Mouse (Mus musculus) heart, embryonic 16.5 days (tissue): ENCODE measurements around the gene Stip1. TPM values are rescaled to one million over a fixed set of nuclear protein-coding genes. Genes with fewer than 3 reads are reported as not detected.

Experiments used
- ATAC-seq: fragments of 200-750 bp; cut with Nextera tagmentation; replicated peaks from 2 replicates; pipeline ENCODE4 v1.8.0; 2017; ENCODE audit warnings: moderate number of reproducible peaks; ENCODE audit not compliant: insufficient read depth, low FRiP score; ENCODE audit errors: extremely low read depth
- H3K27ac ChIP-seq: fragments of 300-500 bp; sonication (generic); 2 replicates; pipeline ENCODE4 v1.5.1; 2014; ENCODE audit warnings: mild to moderate bottlenecking, low read length, control low read depth, moderate library complexity
- H3K27me3 ChIP-seq: fragments of 300-500 bp; sonication (generic); 2 replicates; pipeline ENCODE4 v1.6.1; 2014; ENCODE audit warnings: low read length, mixed read lengths; ENCODE audit not compliant: control insufficient read depth, insufficient read depth
- H3K36me3 ChIP-seq: fragments of 300-500 bp; sonication (generic); 2 replicates; pipeline ENCODE4 v1.6.1; 2014; ENCODE audit not compliant: control insufficient read depth, insufficient read depth
- H3K4me1 ChIP-seq: fragments of 300-500 bp; sonication (generic); 2 replicates; pipeline ENCODE4 v1.6.1; 2014; ENCODE audit warnings: low read length, mixed read lengths; ENCODE audit not compliant: control insufficient read depth, insufficient read depth
- H3K4me2 ChIP-seq: fragments of 300-500 bp; sonication (generic); 2 replicates; pipeline ENCODE4 v1.6.1; 2014; ENCODE audit warnings: low read depth, mild to moderate bottlenecking, control low read depth, low read length
- H3K4me3 ChIP-seq: fragments of 300-500 bp; sonication (generic); 2 replicates; pipeline ENCODE4 v1.5.1; 2014; ENCODE audit warnings: mild to moderate bottlenecking, control low read depth, low read length
- H3K9ac ChIP-seq: fragments of 300-500 bp; sonication (generic); 2 replicates; pipeline ENCODE4 v1.6.1; 2014; ENCODE audit warnings: low read length, control low read depth
- H3K9me3 ChIP-seq: fragments of 300-500 bp; sonication (generic); replicated peaks from 2 replicates; pipeline ENCODE4 v1.6.1; 2016; ENCODE audit warnings: low read length; ENCODE audit not compliant: control insufficient read depth
- WGBS: fragments of 180-500 bp; shearing (Covaris S2); extraction: QIAGEN DNeasy Blood & Tissue Kit; methylation state at CpG from one replicate; pipeline ENCODE4 v1.1.7; 2014; 5-methylcytosine and 5-hydroxymethylcytosine counted together
- polyA plus RNA-seq: library from polyadenylated mRNA; unstranded; fragments of >200 nt; fragmentation: Nextera tagmentation; extraction: Ambion mirVana; gene quantifications from 2 replicates; pipeline ENCODE4 v1.2.1, GENCODE M21; 2015

Gene Stip1
- polyA plus RNA-seq, 1 experiment from 2014 or later: 195 TPM

DNA sequence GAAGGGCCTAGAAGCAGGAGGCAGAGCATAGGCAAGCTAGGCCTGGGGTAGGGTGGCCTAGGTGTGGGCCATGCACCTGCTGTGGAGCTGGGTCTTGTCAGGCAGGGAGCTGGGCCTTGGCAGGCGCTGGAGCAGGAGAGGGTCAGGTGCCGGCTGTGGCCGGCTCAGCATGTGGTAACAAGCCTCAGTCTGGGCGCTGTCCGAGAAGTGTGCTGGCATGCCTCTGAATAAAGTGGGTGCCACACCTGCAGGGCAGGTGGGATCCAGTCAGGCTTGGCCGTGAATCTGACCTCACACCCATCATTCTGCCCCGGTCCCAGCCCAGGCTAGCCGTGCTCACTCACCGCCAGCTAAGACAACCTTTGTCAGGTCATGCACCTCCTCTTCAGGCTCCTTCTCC lies 25.8 kb downstream of the Stip1 start:
- Histone ChIP-seq H3K4me1 (peaks cover 6% of the 10 kb centered on the region; the same call in 1 of the 2 replicates), H3K36me3 (no peaks in the 10 kb centered on the region), H3K9ac (no peak overlapping the region), H3K27ac (no peak overlapping the region), H3K4me3 (no peak overlapping the region), H3K4me2 (no peak overlapping the region), H3K9me3 (no peaks in the 10 kb centered on the region), H3K27me3 (no peaks in the 10 kb centered on the region)
- ATAC-seq: no peak
- WGBS: 87% methylated on average over 9 of the region's 9 CpGs

DNA sequence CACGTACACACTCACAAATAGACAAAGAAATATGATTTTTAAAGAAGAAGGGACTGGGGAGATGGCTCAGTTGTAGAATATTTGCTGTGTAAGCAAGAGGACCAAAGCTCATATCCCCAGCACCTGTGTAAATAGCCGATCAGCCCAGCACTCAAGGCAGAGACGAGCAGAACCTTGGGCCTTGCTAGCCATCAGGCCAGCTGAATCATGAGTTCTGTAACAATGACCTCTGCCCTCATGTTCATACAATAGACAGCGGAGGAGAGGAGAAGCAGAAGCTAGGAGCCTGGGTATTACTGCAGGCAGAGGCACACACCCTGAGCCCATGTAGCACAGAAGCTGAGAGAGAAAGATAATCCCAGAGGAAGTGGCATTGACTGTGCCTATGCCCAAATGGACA lies 27.3 kb downstream of the Stip1 start:
- no peaks in the 10 kb centered on the region for H3K9me3 ChIP-seq
- H3K9ac ChIP-seq: no peak overlapping the region
- H3K4me1 ChIP-seq: no peaks in the 10 kb centered on the region
- 78% methylated on average over 4 of the region's 4 CpGs for WGBS
- no peaks in the 10 kb centered on the region for H3K36me3 ChIP-seq
- H3K4me2 ChIP-seq: no peak overlapping the region
- H3K27ac ChIP-seq: no peak overlapping the region
- ATAC-seq: no peak
- H3K4me3 ChIP-seq: no peak overlapping the region
- no peaks in the 10 kb centered on the region for H3K27me3 ChIP-seq

DNA sequence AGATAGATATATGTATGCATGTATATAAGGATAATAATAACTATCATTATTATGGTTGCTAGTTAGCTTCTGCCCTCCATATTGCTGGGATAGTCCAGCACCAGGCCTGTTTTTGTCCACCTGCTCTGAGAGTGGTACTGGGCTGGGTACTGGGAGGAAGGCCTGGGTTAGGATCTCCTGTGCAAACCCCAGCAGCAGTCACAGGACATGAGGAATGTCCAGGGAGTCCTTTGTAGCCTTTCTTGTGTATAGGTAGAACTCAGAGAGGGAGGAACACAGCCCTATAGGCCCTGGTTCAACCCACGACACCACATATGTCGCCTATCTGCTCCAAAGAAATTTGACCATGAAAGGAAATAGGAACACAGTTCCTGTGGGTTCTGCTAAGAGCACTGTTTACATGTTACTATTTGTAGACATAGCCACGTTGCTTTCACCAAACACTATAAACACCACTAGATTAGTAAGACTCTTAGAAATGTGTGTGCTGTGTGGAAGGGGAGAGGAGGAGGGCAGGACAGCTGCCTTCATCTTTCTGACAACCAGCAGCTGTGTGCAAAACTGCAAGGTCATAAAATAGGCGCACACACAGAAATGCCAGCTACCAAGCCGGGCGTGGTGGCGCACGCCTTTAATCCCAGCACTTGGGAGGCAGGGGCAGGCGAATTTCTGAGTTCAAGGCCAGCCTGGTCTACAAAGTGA lies 32.7 kb downstream of the Stip1 start:
- Histone ChIP-seq H3K4me2 (no peak overlapping the region), H3K36me3 (no peaks in the 10 kb centered on the region), H3K27ac (no peak overlapping the region), H3K4me3 (no peak overlapping the region), H3K27me3 (no peaks in the 10 kb centered on the region), H3K9me3 (no peaks in the 10 kb centered on the region), H3K9ac (no peak overlapping the region), H3K4me1 (no peaks in the 10 kb centered on the region)
- 76% methylated on average over 9 of the region's 9 CpGs for WGBS
- ATAC-seq: no peak

DNA sequence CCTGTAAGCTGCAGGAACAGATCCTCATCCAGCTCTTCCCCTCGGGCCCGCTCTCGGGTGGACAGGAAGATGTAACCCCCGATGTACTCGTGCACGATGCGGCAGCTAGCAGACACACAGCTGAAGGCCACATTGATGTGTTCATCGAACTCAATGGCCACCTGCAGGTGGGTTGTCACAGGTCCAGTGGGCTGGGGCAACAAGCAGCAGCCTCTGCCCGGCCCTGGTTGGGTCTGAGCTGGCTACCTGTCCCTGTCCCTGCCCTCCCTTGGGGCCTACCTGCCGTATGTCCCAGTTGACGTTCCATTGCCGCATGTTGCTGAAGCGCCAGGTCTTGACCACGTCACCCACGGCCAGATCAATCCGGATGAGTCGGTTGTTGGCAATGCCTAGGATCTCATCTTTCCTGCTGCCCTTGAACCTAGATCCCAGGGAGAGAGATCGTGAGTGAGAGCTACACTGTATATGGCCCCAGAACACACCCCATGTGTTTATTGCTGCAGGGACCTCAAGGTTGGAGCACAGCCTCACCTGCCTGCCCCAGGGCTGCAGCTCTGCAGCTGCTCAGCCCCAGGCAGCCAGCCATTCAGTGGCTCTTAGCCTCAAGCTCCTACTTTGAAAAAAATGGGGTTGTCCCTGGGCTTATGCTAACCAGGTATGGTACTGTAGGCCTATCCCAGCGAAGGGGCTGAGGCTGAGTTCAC lies 40.3 kb downstream of the Stip1 start:
- peaks cover 25% of the 10 kb centered on the region for H3K4me1 ChIP-seq
- no peaks in the 10 kb centered on the region for H3K27me3 ChIP-seq
- WGBS: 93% methylated on average over 19 of the region's 19 CpGs
- no peak overlapping the region for H3K4me2 ChIP-seq
- H3K36me3 ChIP-seq: peaks cover 26% of the 10 kb centered on the region
- H3K27ac ChIP-seq: no peak overlapping the region
- H3K4me3 ChIP-seq: no peak overlapping the region
- no peak for ATAC-seq
- H3K9ac ChIP-seq: no peak overlapping the region
- H3K9me3 ChIP-seq: no peaks in the 10 kb centered on the region

DNA sequence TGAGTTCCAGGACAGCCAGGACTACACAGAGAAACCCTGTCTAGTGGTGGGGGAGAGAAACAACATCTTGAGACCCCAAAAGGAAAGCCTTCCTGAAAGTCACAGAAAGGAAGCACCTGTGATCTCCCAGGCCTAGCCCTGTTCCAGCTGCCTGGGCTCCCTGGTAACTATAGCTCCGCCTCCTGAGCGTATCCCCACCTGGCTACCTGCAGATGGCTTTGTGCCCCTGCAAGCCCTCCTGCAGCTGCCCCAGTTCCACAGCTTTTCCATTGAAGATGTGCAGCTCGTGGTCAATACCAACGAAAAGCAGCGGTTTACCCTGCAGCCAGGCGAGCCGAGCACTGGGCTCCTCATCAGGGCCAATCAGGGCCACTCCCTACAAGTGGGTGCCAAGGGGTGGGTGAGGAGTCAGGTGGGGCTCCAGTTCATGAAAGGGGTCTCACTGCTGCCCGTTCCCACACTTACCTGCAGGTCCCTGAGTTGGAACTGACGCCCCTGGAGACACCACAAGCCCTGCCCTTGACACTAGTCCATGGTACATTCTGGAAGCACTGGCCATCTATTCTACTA lies 42.0 kb downstream of the Stip1 start:
- no peak for ATAC-seq
- H3K27ac ChIP-seq: no peak overlapping the region
- H3K4me2 ChIP-seq: no peak overlapping the region
- H3K9ac ChIP-seq: no peak overlapping the region
- peaks cover 32% of the 10 kb centered on the region for H3K4me1 ChIP-seq
- no peaks in the 10 kb centered on the region for H3K9me3 ChIP-seq
- 84% methylated on average over 9 of the region's 9 CpGs for WGBS
- H3K4me3 ChIP-seq: no peak overlapping the region
- H3K27me3 ChIP-seq: no peaks in the 10 kb centered on the region
- peaks cover 26% of the 10 kb centered on the region for H3K36me3 ChIP-seq

DNA sequence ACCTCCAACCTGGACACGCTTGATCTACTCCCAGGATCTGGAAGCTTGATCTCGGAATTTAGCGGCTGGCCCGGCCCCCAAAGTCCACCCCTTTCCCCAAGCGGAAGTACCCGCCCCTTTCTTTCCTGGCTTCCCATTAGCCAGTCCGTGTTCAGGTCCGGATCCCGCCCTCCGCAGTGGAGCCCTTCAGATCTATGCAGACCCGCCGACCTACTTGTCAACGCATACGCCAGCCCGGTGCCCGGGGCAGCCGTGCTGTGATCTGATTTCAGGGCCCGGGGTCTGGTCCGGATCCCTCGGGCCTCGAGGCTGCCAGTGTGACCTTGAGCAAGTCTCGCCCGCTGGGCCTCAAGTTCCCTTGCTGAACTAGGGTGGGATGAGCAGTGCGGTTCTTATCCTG lies 43.8 kb downstream of the Stip1 start, which contains the start of the genes Nudt22 and Trpt1:
Gene Nudt22, minus strand, starts transcription at position 112 of the 400 bp plus-strand sequence.
Gene Trpt1, plus strand, starts transcription at position 126 of the 400 bp plus-strand sequence.
- Histone ChIP-seq H3K36me3 (peaks cover 26% of the 10 kb centered on the region), H3K9me3 (no peaks in the 10 kb centered on the region), H3K27me3 (no peaks in the 10 kb centered on the region), H3K4me3 (peak within 1 kb of the TSS; percentile 77), H3K9ac (peak within 1 kb of the TSS; percentile 88), H3K4me2 (peak within 1 kb of the TSS; percentile 90), H3K27ac (peak within 1 kb of the TSS; percentile 89), H3K4me1 (peaks cover 37% of the 10 kb centered on the region)
- 0% methylated on average over 24 of the region's 24 CpGs for whole genome bisulfite sequencing
- peak; percentile 73 for ATAC-seq

DNA sequence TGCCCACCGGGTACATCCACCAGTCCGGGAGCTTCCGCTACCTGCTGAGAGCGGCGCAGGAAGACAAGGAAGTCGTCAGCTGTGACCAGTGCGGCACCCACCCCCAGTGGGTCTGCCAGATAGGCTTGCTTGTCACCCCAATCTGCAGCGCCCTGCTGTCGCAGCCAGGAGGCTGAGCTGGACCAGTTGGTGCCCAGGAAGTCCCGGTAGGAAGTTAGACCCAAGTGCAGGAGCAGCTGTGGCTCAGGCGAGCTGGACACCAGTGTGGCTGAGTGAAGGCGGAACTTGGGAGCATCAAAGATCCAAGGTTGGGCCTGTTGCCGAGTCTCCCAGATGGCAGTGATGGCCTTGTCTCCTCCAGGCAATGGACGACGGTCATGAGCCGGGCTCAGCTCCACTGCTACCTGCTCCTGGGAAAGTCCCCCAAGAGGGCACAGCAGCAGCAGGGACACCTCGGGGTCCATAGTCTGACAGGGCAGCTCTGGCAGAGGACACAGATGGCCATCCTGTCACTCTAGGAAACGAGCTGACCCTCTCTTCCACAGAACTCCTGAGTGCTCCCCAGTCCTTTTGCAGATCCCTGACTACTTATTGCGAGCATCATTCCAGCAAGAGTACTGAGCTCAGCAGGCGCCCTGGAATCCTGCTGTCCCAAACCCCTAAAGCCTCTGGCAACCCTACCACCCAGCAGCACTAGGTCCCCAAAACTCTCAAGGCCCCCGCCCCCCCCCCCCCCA lies 44.3 kb downstream of the Stip1 start:
- Histone ChIP-seq H3K4me1 (peaks cover 37% of the 10 kb centered on the region), H3K4me2 (peak overlapping the region; percentile 90), H3K4me3 (peak overlapping the region; percentile 77), H3K27ac (peak overlapping the region; percentile 89), H3K27me3 (no peaks in the 10 kb centered on the region), H3K36me3 (peaks cover 26% of the 10 kb centered on the region), H3K9me3 (no peaks in the 10 kb centered on the region), H3K9ac (peak overlapping the region; percentile 88)
- WGBS: 43% methylated on average over 21 of the region's 21 CpGs
- no peak for ATAC-seq

DNA sequence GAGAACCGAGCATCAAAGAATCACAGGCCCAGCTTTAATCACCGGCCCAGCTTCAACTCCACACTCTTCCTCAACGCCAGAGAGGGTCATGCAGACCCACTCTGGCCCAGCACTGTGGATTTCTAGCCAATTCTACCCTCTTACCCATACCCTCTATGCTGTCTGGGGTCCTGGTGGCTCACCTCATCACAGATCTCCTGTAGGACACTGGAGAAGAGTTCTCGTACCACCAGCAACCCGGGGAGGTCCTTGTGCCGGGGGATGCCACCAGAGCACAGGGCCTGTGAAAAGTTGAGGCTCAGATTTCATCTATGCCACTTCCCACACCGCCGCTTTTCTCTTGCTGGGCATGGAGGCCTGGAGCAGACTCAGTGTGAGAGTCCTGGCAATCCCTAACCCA lies 45.3 kb downstream of the Stip1 start:
- Histone ChIP-seq H3K4me1 (peaks cover 37% of the 10 kb centered on the region), H3K9ac (peak overlapping the region; percentile 88), H3K27me3 (no peaks in the 10 kb centered on the region), H3K4me3 (no peak overlapping the region; the same call in 1 of the 2 replicates), H3K9me3 (no peaks in the 10 kb centered on the region), H3K27ac (no peak overlapping the region), H3K36me3 (peaks cover 16% of the 10 kb centered on the region), H3K4me2 (peak overlapping the region; percentile 90)
- 84% methylated on average over 8 of the region's 8 CpGs for WGBS
- ATAC-seq: no peak
